Mouse (Mus musculus) lung, embryonic 15.5 days (tissue): ENCODE results near the gene Trak2. TPM values are rescaled to one million over a fixed set of nuclear protein-coding genes. Genes with fewer than 3 reads are reported as not detected.
"Not testable (repeated sequence)": the region's sequence is repeated elsewhere in the genome, so short reads cannot be mapped to it uniquely, and the experiment has no call there.

Source experiments
- ATAC-seq: fragments of 200-750 bp; cut with Nextera tagmentation; 2 replicates; pipeline ENCODE4 v1.8.0; 2017; ENCODE audit warnings: moderate number of reproducible peaks, borderline replicate concordance; ENCODE audit not compliant: low FRiP score, low TSS enrichment; ENCODE audit errors: extremely low read depth
- H3K27ac ChIP-seq: fragments of 300-500 bp; sonication (generic); 2 replicates; pipeline ENCODE4 v1.5.1; 2015; ENCODE audit warnings: moderate library complexity, mild to moderate bottlenecking, inconsistent platforms
- H3K27me3 ChIP-seq: fragments of 300-500 bp; sonication (generic); 2 replicates; pipeline ENCODE4 v1.6.1; 2015; ENCODE audit warnings: inconsistent platforms
- H3K36me3 ChIP-seq: fragments of 300-500 bp; sonication (generic); 2 replicates; pipeline ENCODE4 v1.6.1; 2015; ENCODE audit warnings: inconsistent platforms
- H3K4me1 ChIP-seq: fragments of 300-500 bp; sonication (generic); 2 replicates; pipeline ENCODE4 v1.6.1; 2015; ENCODE audit warnings: inconsistent platforms
- H3K4me2 ChIP-seq: fragments of 300-500 bp; sonication (generic); 2 replicates; pipeline ENCODE4 v1.6.1; 2015; ENCODE audit warnings: inconsistent platforms, mild to moderate bottlenecking, moderate library complexity
- H3K4me3 ChIP-seq: fragments of 300-500 bp; sonication (generic); 2 replicates; pipeline ENCODE4 v1.5.1; 2015; ENCODE audit warnings: mild to moderate bottlenecking, inconsistent platforms
- H3K9ac ChIP-seq: fragments of 300-500 bp; sonication (generic); 2 replicates; pipeline ENCODE4 v1.6.1; 2015; ENCODE audit warnings: inconsistent platforms
- H3K9me3 ChIP-seq: fragments of 300-500 bp; sonication (generic); 2 replicates; pipeline ENCODE4 v1.6.1; 2016; ENCODE audit warnings: inconsistent platforms
- WGBS: fragments of 180-500 bp; shearing (Covaris S2); methylation state at CpG from one replicate; pipeline ENCODE4 v1.1.7; 2015; 5-methylcytosine and 5-hydroxymethylcytosine counted together
- polyA plus RNA-seq: library from polyadenylated mRNA; unstranded; fragments of >200 nt; fragmentation: Nextera tagmentation; extraction: Ambion mirVana; gene quantifications from 2 replicates; pipeline ENCODE4 v1.2.1, GENCODE M21; 2015

Trak2 gene
- polyA plus RNA-seq, 1 experiment from 2014 or later = 14.6 TPM

- no peaks in the 10 kb centered on the region for H3K9me3 ChIP-seq
- no peak overlapping the region for H3K4me3 ChIP-seq
- H3K27ac ChIP-seq = no peak overlapping the region
- no peak overlapping the region for H3K4me2 ChIP-seq
- ATAC-seq = no peak
- H3K4me1 ChIP-seq = no peaks in the 10 kb centered on the region
- no peaks in the 10 kb centered on the region for H3K27me3 ChIP-seq
- peaks cover 53% of the 10 kb centered on the region for H3K36me3 ChIP-seq
- 93% methylated on average over 12 of the region's 12 CpGs for WGBS
- no peak overlapping the region for H3K9ac ChIP-seq
Measured at GRCm38 (mm10) chr1:58909636-58910272, 63.5 kb downstream of the Trak2 start.

GRCm38 (mm10) chr1:58903681-58904080 lies 69.5 kb downstream of the Trak2 start:
- Histone ChIP-seq H3K36me3 (peaks cover 32% of the 10 kb centered on the region), H3K4me1 (no peaks in the 10 kb centered on the region), H3K4me2 (no peak overlapping the region), H3K27me3 (no peaks in the 10 kb centered on the region), H3K9me3 (no peaks in the 10 kb centered on the region), H3K4me3 (no peak overlapping the region), H3K9ac (no peak overlapping the region), H3K27ac (no peak overlapping the region)
- 65% methylated on average over 9 of the region's 9 CpGs for WGBS
- no peak for ATAC-seq

GRCm38 (mm10) chr1:58897561-58897960 lies 75.7 kb downstream of the Trak2 start:
- not testable (repeated sequence) for H3K27me3 ChIP-seq, ATAC-seq
- WGBS = 25% methylated on average over 3 of the region's 3 CpGs

GRCm38 (mm10) chr1:58892386-58892785 lies 80.8 kb downstream of the Trak2 start:
- H3K27ac ChIP-seq, H3K27me3 ChIP-seq, H3K9me3 ChIP-seq, ATAC-seq, H3K36me3 ChIP-seq, H3K4me2 ChIP-seq, H3K4me3 ChIP-seq, H3K9ac ChIP-seq, H3K4me1 ChIP-seq: not testable (repeated sequence)
- WGBS = 91% methylated on average over 7 of the region's 8 CpGs

More at GRCm38 (mm10) chr1:58897561-58897960, 75.7 kb downstream of the Trak2 start:
- H3K4me2 ChIP-seq, H3K36me3 ChIP-seq, H3K27ac ChIP-seq, H3K9me3 ChIP-seq, H3K9ac ChIP-seq, H3K4me1 ChIP-seq, H3K4me3 ChIP-seq: not testable (repeated sequence)

- not testable (repeated sequence) for H3K27ac ChIP-seq, H3K4me1 ChIP-seq, H3K4me3 ChIP-seq, H3K9me3 ChIP-seq, H3K9ac ChIP-seq, ATAC-seq, H3K27me3 ChIP-seq, H3K4me2 ChIP-seq, H3K36me3 ChIP-seq
- 51% methylated on average over 2 of the region's 2 CpGs for WGBS
Measured at GRCm38 (mm10) chr1:58891481-58892170, 81.6 kb downstream of the Trak2 start.

GRCm38 (mm10) chr1:58890697-58891290 lies 82.4 kb downstream of the Trak2 start:
- H3K36me3 ChIP-seq, H3K4me3 ChIP-seq, H3K9me3 ChIP-seq, H3K27me3 ChIP-seq, H3K4me1 ChIP-seq, ATAC-seq, H3K27ac ChIP-seq, H3K4me2 ChIP-seq, H3K9ac ChIP-seq: not testable (repeated sequence)
- 60% methylated on average over 4 of the region's 5 CpGs for WGBS

GRCm38 (mm10) chr1:58889826-58890546 lies 83.2 kb downstream of the Trak2 start:
- ATAC-seq = no peak
- Histone ChIP-seq H3K27ac (no peak overlapping the region), H3K9me3 (no peaks in the 10 kb centered on the region), H3K9ac (no peak overlapping the region), H3K4me2 (no peak overlapping the region), H3K4me1 (no peaks in the 10 kb centered on the region), H3K4me3 (no peak overlapping the region), H3K36me3 (no peaks in the 10 kb centered on the region), H3K27me3 (no peaks in the 10 kb centered on the region)
- WGBS = 47% methylated on average over 5 of the region's 5 CpGs

- Histone ChIP-seq H3K9ac (no peak overlapping the region), H3K27me3 (no peaks in the 10 kb centered on the region), H3K36me3 (no peaks in the 10 kb centered on the region), H3K4me2 (no peak overlapping the region), H3K9me3 (no peaks in the 10 kb centered on the region), H3K4me1 (no peaks in the 10 kb centered on the region), H3K4me3 (no peak overlapping the region), H3K27ac (no peak overlapping the region)
- ATAC-seq = no peak
- 71% methylated on average over 4 of the region's 4 CpGs for WGBS
Measured at GRCm38 (mm10) chr1:58885646-58886045, 87.6 kb downstream of the Trak2 start.

- H3K36me3 ChIP-seq, H3K4me1 ChIP-seq, H3K4me2 ChIP-seq, H3K9me3 ChIP-seq, H3K9ac ChIP-seq, H3K27me3 ChIP-seq, H3K4me3 ChIP-seq, ATAC-seq, H3K27ac ChIP-seq: not testable (repeated sequence)
- 86% methylated on average over 9 of the region's 9 CpGs for WGBS
Measured at GRCm38 (mm10) chr1:58883279-58883678, 90.0 kb downstream of the Trak2 start.

GRCm38 (mm10) chr1:58879291-58879690 lies 93.9 kb downstream of the Trak2 start:
- not testable (repeated sequence) for ATAC-seq, H3K9me3 ChIP-seq
- 87% methylated on average over 2 of the region's 2 CpGs for WGBS

GRCm38 (mm10) chr1:58876500-58876899 lies 96.7 kb downstream of the Trak2 start:
- H3K9ac ChIP-seq, H3K4me2 ChIP-seq, H3K9me3 ChIP-seq, H3K27me3 ChIP-seq, H3K4me3 ChIP-seq, H3K36me3 ChIP-seq, H3K27ac ChIP-seq, H3K4me1 ChIP-seq, ATAC-seq: not testable (repeated sequence)
- WGBS = 76% methylated on average over 4 of the region's 4 CpGs

More at GRCm38 (mm10) chr1:58879291-58879690, 93.9 kb downstream of the Trak2 start:
- H3K27ac ChIP-seq, H3K4me2 ChIP-seq, H3K4me3 ChIP-seq, H3K36me3 ChIP-seq, H3K4me1 ChIP-seq, H3K27me3 ChIP-seq, H3K9ac ChIP-seq: not testable (repeated sequence)

- ATAC-seq, H3K9me3 ChIP-seq, H3K27me3 ChIP-seq, H3K4me1 ChIP-seq, H3K4me3 ChIP-seq, H3K9ac ChIP-seq, H3K27ac ChIP-seq, H3K36me3 ChIP-seq, H3K4me2 ChIP-seq: not testable (repeated sequence)
- 44% methylated on average over 3 of the region's 3 CpGs for WGBS
Measured at GRCm38 (mm10) chr1:58860586-58860985, 112.6 kb downstream of the Trak2 start.
